Mouse (Mus musculus) embryo, embryonic 10.5 days (tissue): ENCODE results near the gene Zzz3.

Experiments
- DNase-seq: peaks from one replicate; pipeline ENCODE4 v3.0.0-alpha.2; 2015; ENCODE audit warnings: low spot score

Zzz3 gene

GRCm38 (mm10) chr3:152497084-152497483 lies 101.8 kb downstream of the Zzz3 start:
- no peak for DNase-seq

GRCm38 (mm10) chr3:152497842-152498241 lies 102.6 kb downstream of the Zzz3 start:
- no peak for DNase-seq

DNA sequence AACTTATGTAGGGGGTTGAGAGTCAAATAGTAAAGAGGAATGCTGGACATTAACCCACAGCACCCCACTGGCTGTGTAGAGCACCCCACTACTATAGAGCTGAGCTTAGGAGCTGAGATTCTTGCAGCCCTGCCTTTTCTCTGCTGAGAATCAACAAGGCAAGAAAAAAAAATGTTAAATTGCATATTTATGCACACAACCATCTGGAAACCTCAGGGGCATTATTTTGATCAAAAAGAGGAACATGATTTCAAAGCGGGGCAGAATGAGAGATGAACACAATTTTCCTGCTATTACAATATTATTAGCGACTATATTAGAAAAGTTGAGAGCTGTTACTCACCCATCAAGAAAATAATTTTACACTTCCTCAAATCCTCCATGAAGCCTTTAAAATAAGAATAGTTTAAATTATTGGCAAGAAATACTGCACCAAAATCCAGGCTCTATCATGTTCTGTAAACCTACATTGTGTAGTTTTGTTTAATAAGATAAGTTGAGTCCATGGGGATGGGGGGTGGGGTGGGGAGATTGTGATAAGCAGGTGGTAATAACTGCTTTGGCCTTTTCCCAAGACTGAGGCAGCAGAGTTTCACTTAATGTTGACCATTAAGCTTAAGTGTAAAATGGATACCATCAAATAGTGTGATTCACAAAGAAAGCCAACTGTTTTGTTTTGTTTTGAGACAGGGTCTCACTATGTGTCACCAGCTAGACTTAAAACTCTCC lies 103.9 kb downstream of the Zzz3 start:
- no peak for DNase-seq

DNA sequence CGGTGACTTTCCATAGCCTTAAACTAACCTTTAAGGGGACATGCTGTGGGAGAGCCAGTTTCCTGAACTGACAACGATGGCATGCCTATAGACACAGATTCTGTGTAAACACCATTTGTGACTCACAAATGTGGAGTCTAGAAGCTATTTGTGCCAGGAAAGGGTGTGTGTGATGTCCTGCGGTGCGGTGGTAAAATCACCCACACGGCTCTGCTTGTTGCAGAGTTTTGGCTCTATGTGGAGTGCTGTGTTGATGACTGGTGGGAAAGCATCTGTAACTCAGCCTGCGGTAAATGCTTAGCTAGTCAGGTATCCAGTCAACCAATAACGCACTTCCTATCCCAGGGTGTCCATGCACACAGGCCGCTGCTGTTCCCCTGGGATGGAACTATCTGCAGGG lies 112.6 kb downstream of the Zzz3 start:
- no peak for DNase-seq

DNA sequence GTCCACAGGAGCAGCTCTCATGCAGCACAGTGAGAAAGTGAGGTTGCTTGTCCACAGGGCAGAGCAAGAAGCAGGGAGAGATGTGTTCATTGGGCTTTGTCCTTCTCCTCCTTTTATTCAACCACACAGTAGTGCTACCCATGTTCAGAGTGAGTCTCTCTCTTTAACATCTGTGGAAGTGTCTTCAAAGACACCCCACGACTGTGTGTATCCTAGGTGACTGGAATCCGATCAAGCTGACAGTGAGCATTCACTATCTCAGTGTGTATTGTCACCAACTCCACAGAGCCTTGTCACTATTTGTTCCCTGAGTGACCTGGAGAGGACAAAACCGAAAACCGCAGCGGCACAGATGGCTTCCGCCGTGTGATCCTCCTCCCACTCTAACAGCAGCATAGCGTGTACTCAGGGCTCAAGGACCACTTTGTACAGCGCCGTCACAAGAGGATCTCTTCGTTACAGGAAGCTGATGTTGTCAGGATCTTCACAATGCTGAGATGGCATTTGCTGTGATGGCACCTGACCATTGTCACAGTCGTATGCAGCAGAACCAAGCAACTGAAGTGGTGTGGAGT lies 113.2 kb downstream of the Zzz3 start:
- DNase-seq = no peak

DNA sequence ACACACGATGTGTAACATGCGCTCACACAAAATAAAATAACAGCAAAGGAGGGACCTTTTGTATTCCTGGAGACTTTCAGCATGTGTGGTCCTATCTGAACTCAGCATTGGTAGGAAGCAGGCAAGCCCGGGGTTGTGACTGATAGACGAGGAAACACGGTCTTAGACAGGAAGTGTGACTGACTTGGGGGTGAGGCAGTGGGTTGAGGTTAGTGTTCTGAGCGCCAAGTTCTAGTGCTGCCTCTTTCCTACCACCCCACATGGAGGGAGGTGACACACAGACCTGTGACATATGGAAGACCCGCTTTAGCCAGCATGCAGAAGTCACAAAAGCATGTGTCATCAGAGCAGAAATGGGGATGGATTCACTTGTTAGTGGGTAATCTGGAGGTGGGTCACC lies 114.0 kb downstream of the Zzz3 start:
- DNase-seq = no peak
